Mouse (Mus musculus) heart, embryonic 11.5 days (tissue): ENCODE measurements around the gene Gm28490. TPM values are rescaled to one million over a fixed set of nuclear protein-coding genes. Genes with fewer than 3 reads are reported as not detected.
"Not testable (repeated sequence)": the region's sequence is repeated elsewhere in the genome, so short reads cannot be mapped to it uniquely, and the experiment has no call there.

Experiments used
- ATAC-seq: fragments of 200-750 bp; cut with Nextera tagmentation; replicated peaks from 2 replicates; pipeline ENCODE4 v1.8.0; 2017; ENCODE audit warnings: moderate library complexity; ENCODE audit not compliant: insufficient number of reproducible peaks, low FRiP score, low TSS enrichment
- H3K27ac ChIP-seq: fragments of 300-500 bp; sonication (generic); 2 replicates; pipeline ENCODE4 v1.5.1; 2014; ENCODE audit warnings: mild to moderate bottlenecking, low read depth, low read length
- H3K27me3 ChIP-seq: fragments of 300-500 bp; sonication (generic); 2 replicates; pipeline ENCODE4 v1.6.1; 2014; ENCODE audit warnings: mild to moderate bottlenecking, low read length, mixed read lengths; ENCODE audit not compliant: control insufficient read depth, insufficient read depth
- H3K36me3 ChIP-seq: fragments of 300-500 bp; sonication (generic); 2 replicates; pipeline ENCODE4 v1.6.1; 2014; ENCODE audit warnings: mild to moderate bottlenecking, low read length, moderate library complexity, mixed read lengths; ENCODE audit not compliant: control insufficient read depth, insufficient read depth
- H3K4me1 ChIP-seq: fragments of 300-500 bp; sonication (generic); 2 replicates; pipeline ENCODE4 v1.6.1; 2014; ENCODE audit warnings: low read length; ENCODE audit not compliant: control insufficient read depth, insufficient read depth
- H3K4me2 ChIP-seq: fragments of 300-500 bp; sonication (generic); 2 replicates; pipeline ENCODE4 v1.6.1; 2014; ENCODE audit warnings: mild to moderate bottlenecking, moderate library complexity
- H3K4me3 ChIP-seq: fragments of 300-500 bp; sonication (generic); 2 replicates; pipeline ENCODE4 v1.5.1; 2014; ENCODE audit warnings: low read depth, low read length
- H3K9ac ChIP-seq: fragments of 300-500 bp; sonication (generic); 2 replicates; pipeline ENCODE4 v1.6.1; 2014; ENCODE audit warnings: mild to moderate bottlenecking, low read depth, low read length, moderate library complexity
- H3K9me3 ChIP-seq: fragments of 300-500 bp; sonication (generic); replicated peaks from 2 replicates; pipeline ENCODE4 v1.6.1; 2016; ENCODE audit warnings: low read length; ENCODE audit not compliant: control insufficient read depth
- WGBS: fragments of 180-500 bp; shearing (Covaris S2); extraction: QIAGEN DNeasy Blood & Tissue Kit; methylation state at CpG from one replicate; pipeline ENCODE4 v1.1.7; 2014; ENCODE audit not compliant: insufficient replicate concordance; 5-methylcytosine and 5-hydroxymethylcytosine counted together
- polyA plus RNA-seq: library from polyadenylated mRNA; unstranded; fragments of >200 nt; fragmentation: Nextera tagmentation; extraction: Ambion mirVana; gene quantifications from 2 replicates; pipeline ENCODE4 v1.2.1, GENCODE M21; 2014

Gm28490 gene
- polyA plus RNA-seq: not detected in 2 replicates

DNA sequence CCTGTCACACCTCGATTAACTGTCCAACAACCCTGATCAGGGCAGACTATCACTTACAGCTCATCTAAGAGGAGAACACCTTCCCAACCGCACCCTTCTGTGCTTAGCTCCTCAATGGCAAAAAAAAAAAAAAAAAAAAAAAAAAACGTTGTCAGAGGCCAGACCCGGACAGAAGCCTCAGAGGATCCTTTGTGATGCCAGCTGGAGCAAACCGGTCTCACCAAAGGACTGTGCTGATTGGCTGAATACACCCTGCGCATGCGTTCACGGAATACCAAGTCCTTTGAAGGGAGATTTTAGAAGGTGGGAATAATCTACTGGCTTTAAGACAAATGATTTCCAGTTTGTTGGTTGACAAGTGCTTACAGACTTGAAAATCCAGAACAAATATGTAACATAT is at the start of gene Gm28490:
Gene Gm28490 (minus strand): TSS at position 101 of the 400 bp plus-strand sequence.
- H3K27me3 ChIP-seq, H3K4me3 ChIP-seq, H3K36me3 ChIP-seq, H3K9me3 ChIP-seq, H3K9ac ChIP-seq, ATAC-seq, H3K27ac ChIP-seq, H3K4me1 ChIP-seq, H3K4me2 ChIP-seq: not testable (repeated sequence)
- no CpG with 5 or more reads among the region's 8 CpGs for WGBS
